Mouse (Mus musculus) liver, adult 2 months (tissue): Measurements from ENCODE around the gene Dalrd3. TPM values are rescaled to one million over a fixed set of nuclear protein-coding genes. Genes with fewer than 3 reads are reported as not detected.
"Not testable (repeated sequence)": the region's sequence is repeated elsewhere in the genome, so short reads cannot be mapped to it uniquely, and the experiment has no call there.

Source experiments
- DNase-seq: peaks from one replicate; pipeline ENCODE4 v3.0.0-alpha.2; 2011; ENCODE audit warnings: low read depth, low spot score; ENCODE audit errors: extremely low read depth
- H3K27ac ChIP-seq: fragments of 200-500 bp; replicated peaks from 2 replicates; pipeline ENCODE4 v1.5.1; 2012; ENCODE audit warnings: low read depth, mild to moderate bottlenecking, control low read depth, inconsistent platforms, low read length; ENCODE audit not compliant: insufficient read depth
- H3K27me3 ChIP-seq: fragments of 200-500 bp; 2 replicates; pipeline ENCODE4 v1.6.1; 2012; ENCODE audit warnings: mild to moderate bottlenecking, moderate library complexity, low read length, inconsistent platforms; ENCODE audit not compliant: control insufficient read depth, insufficient read depth
- H3K36me3 ChIP-seq: fragments of 200-500 bp; 2 replicates; pipeline ENCODE4 v1.6.1; 2012; ENCODE audit warnings: low read length, inconsistent platforms; ENCODE audit not compliant: control insufficient read depth, insufficient read depth
- H3K4me1 ChIP-seq: fragments of 200-500 bp; 2 replicates; pipeline ENCODE4 v1.6.1; 2011; ENCODE audit warnings: low read length; ENCODE audit not compliant: control insufficient read depth, insufficient read depth
- H3K4me3 ChIP-seq: fragments of 200-500 bp; 2 replicates; pipeline ENCODE4 v1.5.1; 2011; ENCODE audit warnings: low read depth, mild to moderate bottlenecking, control low read depth, low read length, moderate library complexity; ENCODE audit not compliant: insufficient read depth
- H3K79me2 ChIP-seq: fragments of 200-500 bp; 2 replicates; pipeline ENCODE4 v1.6.1; 2012; ENCODE audit warnings: inconsistent platforms, mild to moderate bottlenecking, low read length, moderate library complexity; ENCODE audit not compliant: control insufficient read depth, insufficient read depth
- H3K9ac ChIP-seq: fragments of 200-500 bp; 2 replicates; pipeline ENCODE4 v1.6.1; 2012; ENCODE audit warnings: low read depth, mild to moderate bottlenecking, control low read depth, inconsistent platforms, low read length
- CTCF ChIP-seq: fragments of 200-500 bp; IDR thresholded peaks from 2 replicates; pipeline ENCODE4 v1.5.1; 2011; ENCODE audit warnings: low read depth, low read length, control low read depth
- POLR2A ChIP-seq: fragments of 200-500 bp; IDR thresholded peaks from 2 replicates; pipeline ENCODE4 v1.6.1; 2011; ENCODE audit warnings: low read length, control low read depth; ENCODE audit not compliant: insufficient read depth; ENCODE audit errors: extremely low read depth
- WGBS: fragments of 180-500 bp; shearing (Covaris S2); methylation state at CpG from one replicate; pipeline ENCODE4 v1.1.7; 2018; 5-methylcytosine and 5-hydroxymethylcytosine counted together
- polyA plus RNA-seq: library from polyadenylated mRNA; depleted of rRNA; stranded (reverse); fragments of >200 nt; gene quantifications from 2 replicates; pipeline ENCODE4 v1.2.3, GENCODE M21; 2012
- total RNA-seq: library from RNA; depleted of rRNA; stranded (reverse); fragments of >200 nt; gene quantifications from 2 replicates; pipeline ENCODE4 v1.2.3, GENCODE M21; 2014

The Dalrd3 gene
- total and polyA plus RNA-seq, 2 experiments = 32.8 to 130 TPM

- DNase-seq = no peak
- no peak overlapping the region for H3K27ac ChIP-seq
- H3K9ac ChIP-seq = no peak overlapping the region
- no peaks in the 10 kb centered on the region for H3K79me2 ChIP-seq
- no peak overlapping the region for H3K4me3 ChIP-seq
- TF ChIP-seq POLR2A = no peak
- TF ChIP-seq CTCF = no peak
- H3K4me1 ChIP-seq = peaks cover 11% of the 10 kb centered on the region
- H3K36me3 ChIP-seq = no peaks in the 10 kb centered on the region
- H3K27me3 ChIP-seq = 0 out of 2 replicates have a peak, but pooled peaks cover 3% of the 10 kb centered on the region
- WGBS = 89% methylated on average over 4 of the region's 4 CpGs
These were observed 29.4 kb downstream of the Dalrd3 start for GRCm38 (mm10) chr9:108599021-108599566.

GRCm38 (mm10) chr9:108600011-108600410 is 30.3 kb downstream of the Dalrd3 start:
- Histone ChIP-seq H3K4me1 (peaks cover 15% of the 10 kb centered on the region), H3K9ac (no peak overlapping the region), H3K79me2 (no peaks in the 10 kb centered on the region), H3K27me3 (0 out of 2 replicates have a peak, but pooled peaks cover 3% of the 10 kb centered on the region), H3K27ac (peak overlapping the region; percentile 51; the same call in 1 of the 2 replicates), H3K4me3 (no peak overlapping the region), H3K36me3 (peaks cover 6% of the 10 kb centered on the region)
- TF ChIP-seq CTCF (no peak), POLR2A (no peak)
- 20% methylated on average over 2 of the region's 2 CpGs for WGBS
- peak; percentile 93 for DNase-seq

GRCm38 (mm10) chr9:108601986-108602385 is 32.3 kb downstream of the Dalrd3 start:
- WGBS = 79% methylated on average over 4 of the region's 4 CpGs

GRCm38 (mm10) chr9:108607929-108608328 is 38.2 kb downstream of the Dalrd3 start:
- not testable (repeated sequence) for H3K9ac ChIP-seq, H3K27ac ChIP-seq, H3K27me3 ChIP-seq, H3K79me2 ChIP-seq, H3K4me1 ChIP-seq, DNase-seq, H3K4me3 ChIP-seq
- H3K36me3 ChIP-seq = peaks cover 74% of the 10 kb centered on the region
- WGBS = 82% methylated on average over 5 of the region's 5 CpGs

More at GRCm38 (mm10) chr9:108601986-108602385, 32.3 kb downstream of the Dalrd3 start:
- Histone ChIP-seq H3K27me3 (0 out of 2 replicates have a peak, but pooled peaks cover 3% of the 10 kb centered on the region), H3K4me1 (peaks cover 15% of the 10 kb centered on the region), H3K36me3 (peaks cover 20% of the 10 kb centered on the region), H3K9ac (no peak overlapping the region), H3K79me2 (no peaks in the 10 kb centered on the region), H3K27ac (no peak overlapping the region), H3K4me3 (no peak overlapping the region)
- no peak for DNase-seq
- TF ChIP-seq POLR2A (no peak), CTCF (no peak)

- Histone ChIP-seq H3K4me3 (no peak overlapping the region), H3K27me3 (no peaks in the 10 kb centered on the region), H3K27ac (no peak overlapping the region), H3K4me1 (peaks cover 5% of the 10 kb centered on the region), H3K79me2 (no peaks in the 10 kb centered on the region), H3K36me3 (peaks cover 81% of the 10 kb centered on the region), H3K9ac (no peak overlapping the region)
- no peak for DNase-seq
- WGBS = 93% methylated on average over 4 of the region's 4 CpGs
- TF ChIP-seq POLR2A = no peak
- TF ChIP-seq CTCF = no peak
These were observed 39.2 kb downstream of the Dalrd3 start for GRCm38 (mm10) chr9:108608889-108609288.

GRCm38 (mm10) chr9:108611488-108611887 is 41.8 kb downstream of the Dalrd3 start:
- WGBS = 97% methylated on average over 10 of the region's 10 CpGs
- Histone ChIP-seq H3K79me2 (peaks cover 2% of the 10 kb centered on the region; the same call in 1 of the 2 replicates), H3K9ac (no peak overlapping the region), H3K4me1 (no peaks in the 10 kb centered on the region), H3K27me3 (no peaks in the 10 kb centered on the region), H3K27ac (no peak overlapping the region), H3K4me3 (no peak overlapping the region), H3K36me3 (peaks cover 85% of the 10 kb centered on the region)
- DNase-seq = no peak
- no peak for TF ChIP-seq POLR2A
- TF ChIP-seq CTCF = no peak
